Mouse (Mus musculus) myocyte (in vitro differentiated cells): ENCODE data around the gene Stk36.

Experiments used
- CEBPB ChIP-seq: IDR thresholded peaks from 2 replicates; pipeline ENCODE4 v1.6.1; 2011; ENCODE audit warnings: mild to moderate bottlenecking, moderate library complexity; ENCODE audit not compliant: poor library complexity, insufficient read depth, severe bottlenecking
- MAX ChIP-seq: IDR thresholded peaks from one replicate; pipeline ENCODE4 v1.6.1; 2011; ENCODE audit warnings: low read depth, mild to moderate bottlenecking, control low read depth
- POLR2A ChIP-seq: IDR thresholded peaks from one replicate; pipeline ENCODE4 v1.6.1; 2011; ENCODE audit warnings: low read depth, mild to moderate bottlenecking, control low read depth, moderate library complexity; ENCODE audit not compliant: insufficient read length
- POLR2AphosphoS2 ChIP-seq: IDR thresholded peaks from one replicate; pipeline ENCODE4 v1.6.1; 2011; ENCODE audit warnings: low read depth, control low read depth; ENCODE audit not compliant: insufficient read length
- USF1 ChIP-seq: IDR thresholded peaks from one replicate; pipeline ENCODE4 v1.6.1; 2011; ENCODE audit warnings: low read depth, mild to moderate bottlenecking, control low read depth, moderate library complexity

DNA sequence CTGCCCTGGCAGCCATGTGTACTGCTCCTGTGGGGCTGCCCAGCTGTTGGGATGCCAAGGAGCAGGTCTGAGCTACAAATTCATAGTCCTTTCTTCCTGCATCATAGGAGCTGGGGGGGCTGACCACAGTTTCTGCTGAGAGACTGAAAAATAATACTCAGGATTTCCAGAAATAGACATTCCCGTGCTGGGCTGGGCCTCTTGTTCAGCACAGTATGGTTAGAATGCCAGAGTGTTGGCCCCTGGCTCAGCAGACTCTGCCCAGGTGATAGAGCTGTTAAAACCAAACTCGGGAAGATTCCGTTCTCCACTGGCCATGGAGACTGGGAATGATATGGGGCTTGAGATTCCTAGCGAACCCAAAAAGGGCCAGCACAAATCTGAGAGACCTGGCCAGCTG lies 24.8 kb downstream of the Stk36 start:
- TF ChIP-seq POLR2A = no peak
- no peak for TF ChIP-seq USF1
- no peak for TF ChIP-seq POLR2AphosphoS2
- TF ChIP-seq MAX = no peak
- TF ChIP-seq CEBPB = no peak
